Mouse (Mus musculus) gastrocnemius, postnatal 36 days (tissue): ENCODE measurements around the gene Mul1. TPM values are rescaled to one million over a fixed set of nuclear protein-coding genes. Genes with fewer than 3 reads are reported as not detected.

ENCODE experiments used
- total RNA-seq, 2 experiments: library from RNA; stranded (reverse); gene quantifications; 2 replicates each; pipeline ENCODE4 v1.2.3; 2021

The Mul1 gene
- total RNA-seq, 2 experiments from 2014 or later: 34.1 to 34.9 TPM

Other genes with a start within 250 kb of the Mul1 start
- gene Hp1bp3, start 218.4 kb upstream of the Mul1 start, total RNA-seq: 10 to 100 TPM; 46.7 to 52.0 TPM
- gene Sh2d5, start 184.3 kb upstream of the Mul1 start, total RNA-seq: under 1 TPM; 0.08 to 0.12 TPM
- gene Kif17, start 184.2 kb upstream of the Mul1 start, total RNA-seq: not detected
- gene Ddost, start 129.9 kb upstream of the Mul1 start, total RNA-seq: 10 to 100 TPM; 31.3 to 31.8 TPM
- gene Pink1, start 108.4 kb upstream of the Mul1 start, total RNA-seq: 100 to 1,000 TPM; 452 to 656 TPM
- gene Cda, start 66.7 kb upstream of the Mul1 start, total RNA-seq: under 1 TPM in 1 of 2 experiments, not detected in 1; 0.62 TPM
- not detected for gene Fam43b, start 38.1 kb upstream of the Mul1 start, total RNA-seq
- 1 to 10 TPM; 3.4 to 3.9 TPM for gene Camk2n1, start 19.6 kb downstream of the Mul1 start, total RNA-seq
- gene Vwa5b1, start 201.2 kb downstream of the Mul1 start, total RNA-seq: not detected